Mouse (Mus musculus) embryonic facial prominence, embryonic 12.5 days (tissue): Measurements from ENCODE around the gene Zfp454. TPM values are rescaled to one million over a fixed set of nuclear protein-coding genes. Genes with fewer than 3 reads are reported as not detected.

Experiments
- ATAC-seq: fragments of 200-750 bp; cut with Nextera tagmentation; 2 replicates; pipeline ENCODE4 v1.8.0; 2017; ENCODE audit not compliant: insufficient number of reproducible peaks, insufficient read depth, low FRiP score, low TSS enrichment
- H3K27ac ChIP-seq: fragments of 300-500 bp; sonication (generic); 2 replicates; pipeline ENCODE4 v1.5.1; 2016; ENCODE audit warnings: mild to moderate bottlenecking
- H3K27me3 ChIP-seq: fragments of 300-500 bp; sonication (generic); 2 replicates; pipeline ENCODE4 v1.6.1; 2016; ENCODE audit warnings: mild to moderate bottlenecking, moderate library complexity
- H3K36me3 ChIP-seq: fragments of 300-500 bp; sonication (generic); 2 replicates; pipeline ENCODE4 v1.6.1; 2016; ENCODE audit warnings: mild to moderate bottlenecking
- H3K4me1 ChIP-seq: fragments of 300-500 bp; sonication (generic); 2 replicates; pipeline ENCODE4 v1.6.1; 2016
- H3K4me2 ChIP-seq: fragments of 300-500 bp; sonication (generic); replicated peaks from 2 replicates; pipeline ENCODE4 v1.6.1; 2016; ENCODE audit warnings: mild to moderate bottlenecking, moderate library complexity
- H3K4me3 ChIP-seq: fragments of 300-500 bp; sonication (generic); 2 replicates; pipeline ENCODE4 v1.5.1; 2016; ENCODE audit warnings: mild to moderate bottlenecking
- H3K9ac ChIP-seq: fragments of 300-500 bp; sonication (generic); 2 replicates; pipeline ENCODE4 v1.6.1; 2016; ENCODE audit warnings: mild to moderate bottlenecking, moderate library complexity
- H3K9me3 ChIP-seq: fragments of 300-500 bp; sonication (generic); 2 replicates; pipeline ENCODE4 v1.6.1; 2016; ENCODE audit warnings: mild to moderate bottlenecking, moderate library complexity
- WGBS: fragments of 180-500 bp; shearing (Covaris S2); methylation state at CpG from one replicate; pipeline ENCODE4 v1.1.7; 2016; 5-methylcytosine and 5-hydroxymethylcytosine counted together
- polyA plus RNA-seq: library from polyadenylated mRNA; unstranded; fragments of >200 nt; fragmentation: Nextera tagmentation; extraction: Ambion mirVana; gene quantifications from 2 replicates; pipeline ENCODE4 v1.2.1, GENCODE M21; 2016

Zfp454 gene
- 13.7 and 15.5 TPM in 2 replicates for polyA plus RNA-seq

GRCm38 (mm10) chr11:50887390-50888128 is at the start of gene Zfp454:
Gene Zfp454 (minus strand): TSS chr11:50887651.
- Histone ChIP-seq H3K9me3 (peaks cover under 1% of the 10 kb centered on the region; the same call in 1 of the 2 replicates), H3K4me2 (peak within 1 kb of the TSS; percentile 58), H3K27ac (peak within 1 kb of the TSS; percentile 65), H3K9ac (peak within 1 kb of the TSS; percentile 60), H3K4me1 (peaks cover 9% of the 10 kb centered on the region), H3K27me3 (no peaks in the 10 kb centered on the region), H3K4me3 (peak within 1 kb of the TSS; percentile 45), H3K36me3 (peaks cover 22% of the 10 kb centered on the region)
- peak; percentile 88 for ATAC-seq
- 7% methylated on average over 26 of the region's 26 CpGs for WGBS

- Histone ChIP-seq H3K9ac (no peak overlapping the region), H3K27ac (no peak overlapping the region), H3K4me1 (peaks cover 7% of the 10 kb centered on the region; the same call in 1 of the 2 replicates), H3K4me2 (peak overlapping the region; percentile 79), H3K9me3 (no peaks in the 10 kb centered on the region), H3K27me3 (peaks cover 3% of the 10 kb centered on the region; the same call in 1 of the 2 replicates), H3K36me3 (no peaks in the 10 kb centered on the region), H3K4me3 (no peak overlapping the region)
- no peak for ATAC-seq
- 94% methylated on average over 1 of the region's 1 CpGs for WGBS
Measured at GRCm38 (mm10) chr11:50932040-50932439, 44.6 kb upstream of the Zfp454 start.

GRCm38 (mm10) chr11:50931451-50931866 is 44.0 kb upstream of the Zfp454 start, which contains the start of gene Zfp354b:
Gene Zfp354b (minus strand): TSS chr11:50931633.
- ATAC-seq: peak; percentile 91
- H3K36me3 ChIP-seq: no peaks in the 10 kb centered on the region
- peak within 1 kb of the TSS; percentile 70 for H3K9ac ChIP-seq
- WGBS: under 1% methylated on average over 18 of the region's 18 CpGs
- H3K4me2 ChIP-seq: peak within 1 kb of the TSS; percentile 79
- H3K4me3 ChIP-seq: peak within 1 kb of the TSS; percentile 67
- H3K4me1 ChIP-seq: peaks cover 7% of the 10 kb centered on the region; the same call in 1 of the 2 replicates
- no peaks in the 10 kb centered on the region for H3K9me3 ChIP-seq
- H3K27me3 ChIP-seq: peaks cover 3% of the 10 kb centered on the region; the same call in 1 of the 2 replicates
- 0 out of 2 replicates have a peak within 1 kb of the TSS, but pooled peaks have one; percentile 23 for H3K27ac ChIP-seq

- peak overlapping the region; percentile 70 for H3K9ac ChIP-seq
- peak overlapping the region; percentile 79 for H3K4me2 ChIP-seq
- WGBS: under 1% methylated on average over 16 of the region's 16 CpGs
- peaks cover 3% of the 10 kb centered on the region; the same call in 1 of the 2 replicates for H3K27me3 ChIP-seq
- ATAC-seq: peak; percentile 45; the same call in 1 of the 2 replicates
- H3K9me3 ChIP-seq: no peaks in the 10 kb centered on the region
- H3K27ac ChIP-seq: 0 out of 2 replicates have a peak overlapping the region, but pooled peaks have one; percentile 23
- H3K4me3 ChIP-seq: peak overlapping the region; percentile 67
- peaks cover 7% of the 10 kb centered on the region; the same call in 1 of the 2 replicates for H3K4me1 ChIP-seq
- no peaks in the 10 kb centered on the region for H3K36me3 ChIP-seq
Measured at GRCm38 (mm10) chr11:50931021-50931420, 43.6 kb upstream of the Zfp454 start.

- Histone ChIP-seq H3K9me3 (no peaks in the 10 kb centered on the region), H3K27ac (no peak overlapping the region), H3K36me3 (no peaks in the 10 kb centered on the region), H3K4me3 (peak overlapping the region; percentile 67), H3K4me2 (peak overlapping the region; percentile 79), H3K9ac (peak overlapping the region; percentile 70), H3K27me3 (peaks cover 3% of the 10 kb centered on the region; the same call in 1 of the 2 replicates), H3K4me1 (peaks cover 7% of the 10 kb centered on the region; the same call in 1 of the 2 replicates)
- ATAC-seq: no peak
- 30% methylated on average over 14 of the region's 14 CpGs for WGBS
Measured at GRCm38 (mm10) chr11:50930469-50931014, 43.1 kb upstream of the Zfp454 start.

- Histone ChIP-seq H3K9me3 (peaks cover 14% of the 10 kb centered on the region), H3K27ac (peak within 1 kb of the TSS; percentile 41; the same call in 1 of the 2 replicates), H3K4me2 (peak within 1 kb of the TSS; percentile 37), H3K4me1 (no peaks in the 10 kb centered on the region), H3K27me3 (no peaks in the 10 kb centered on the region), H3K4me3 (peak within 1 kb of the TSS; percentile 72), H3K36me3 (peaks cover 14% of the 10 kb centered on the region), H3K9ac (peak within 1 kb of the TSS; percentile 59)
- under 1% methylated on average over 47 of the region's 47 CpGs for whole genome bisulfite sequencing
- ATAC-seq: peak; percentile 94
Measured at GRCm38 (mm10) chr11:50915671-50916320, 28.3 kb upstream of the Zfp454 start, which contains the start of gene Zfp2. Gene Zfp2 (minus strand): TSS chr11:50916165.

- Histone ChIP-seq H3K27ac (no peak overlapping the region), H3K4me2 (no peak overlapping the region), H3K9me3 (peaks cover 14% of the 10 kb centered on the region), H3K36me3 (peaks cover 28% of the 10 kb centered on the region), H3K27me3 (no peaks in the 10 kb centered on the region), H3K9ac (no peak overlapping the region), H3K4me1 (no peaks in the 10 kb centered on the region), H3K4me3 (no peak overlapping the region)
- no peak for ATAC-seq
- 87% methylated on average over 3 of the region's 3 CpGs for WGBS
Measured at GRCm38 (mm10) chr11:50914461-50914860, 27.0 kb upstream of the Zfp454 start.

- 89% methylated on average over 1 of the region's 1 CpGs for WGBS
- H3K4me2 ChIP-seq: no peak overlapping the region
- no peak for ATAC-seq
- no peak overlapping the region for H3K9ac ChIP-seq
- H3K27ac ChIP-seq: no peak overlapping the region
- H3K4me1 ChIP-seq: no peaks in the 10 kb centered on the region
- H3K27me3 ChIP-seq: no peaks in the 10 kb centered on the region
- H3K4me3 ChIP-seq: no peak overlapping the region
- H3K9me3 ChIP-seq: peaks cover 14% of the 10 kb centered on the region
- H3K36me3 ChIP-seq: peaks cover 39% of the 10 kb centered on the region
Measured at GRCm38 (mm10) chr11:50913301-50913700, 25.9 kb upstream of the Zfp454 start.

- WGBS: 90% methylated on average over 5 of the region's 5 CpGs
- Histone ChIP-seq H3K27me3 (no peaks in the 10 kb centered on the region), H3K9ac (no peak overlapping the region), H3K4me2 (no peak overlapping the region), H3K4me3 (no peak overlapping the region), H3K36me3 (peaks cover 88% of the 10 kb centered on the region), H3K9me3 (peaks cover 48% of the 10 kb centered on the region), H3K27ac (no peak overlapping the region), H3K4me1 (no peaks in the 10 kb centered on the region)
- ATAC-seq: no peak
Measured at GRCm38 (mm10) chr11:50908136-50908535, 20.7 kb upstream of the Zfp454 start.

GRCm38 (mm10) chr11:50897359-50897758 is 9.9 kb upstream of the Zfp454 start:
- Histone ChIP-seq H3K4me1 (no peaks in the 10 kb centered on the region), H3K9me3 (peaks cover 59% of the 10 kb centered on the region), H3K9ac (no peak overlapping the region), H3K27me3 (no peaks in the 10 kb centered on the region), H3K36me3 (peaks cover 43% of the 10 kb centered on the region), H3K27ac (no peak overlapping the region), H3K4me2 (no peak overlapping the region), H3K4me3 (no peak overlapping the region)
- ATAC-seq: no peak
- WGBS: 80% methylated on average over 1 of the region's 1 CpGs

GRCm38 (mm10) chr11:50892441-50892840 is 5.0 kb upstream of the Zfp454 start:
- no peak overlapping the region for H3K9ac ChIP-seq
- WGBS: 61% methylated on average over 2 of the region's 2 CpGs
- no peak for ATAC-seq

More at GRCm38 (mm10) chr11:50892441-50892840, 5.0 kb upstream of the Zfp454 start:
- no peak overlapping the region for H3K4me3 ChIP-seq
- no peaks in the 10 kb centered on the region for H3K27me3 ChIP-seq
- peaks cover 19% of the 10 kb centered on the region for H3K9me3 ChIP-seq
- 0 out of 2 replicates have a peak, but pooled peaks cover 2% of the 10 kb centered on the region for H3K36me3 ChIP-seq
- H3K4me2 ChIP-seq: no peak overlapping the region
- no peaks in the 10 kb centered on the region for H3K4me1 ChIP-seq
- H3K27ac ChIP-seq: no peak overlapping the region
